Mouse (Mus musculus): ENCODE data around the gene Iqcd. TPM values are rescaled to one million over a fixed set of nuclear protein-coding genes. Genes with fewer than 3 reads are reported as not detected.

Gene Iqcd
- polyA plus RNA-seq (2012; rRNA removed) = 1.6 and 1.8 TPM in 2 replicates

GRCm38 (mm10) chr5:120588569-120589094, at the start of gene Iqcd, which contains the start of gene Tpcn1:
TSS of gene Iqcd (plus strand) at chr5:120589016.
TSS of gene Tpcn1 (minus strand) at chr5:120588673.
- peak; percentile 93 for DNase-seq (ENCODE audit: low spot score)

GRCm38 (mm10) chr5:120548236-120548850, 40.5 kb upstream of the Iqcd start:
- DNase-seq (ENCODE audit: low spot score) = no peak

GRCm38 (mm10) chr5:120550137-120550536, 38.7 kb upstream of the Iqcd start:
- no peak for DNase-seq (ENCODE audit: low spot score)

GRCm38 (mm10) chr5:120550673-120551072, 38.1 kb upstream of the Iqcd start:
- DNase-seq (ENCODE audit: low spot score) = no peak

- DNase-seq (ENCODE audit: low spot score) = no peak
Measured at GRCm38 (mm10) chr5:120555871-120556270, 32.9 kb upstream of the Iqcd start.

- DNase-seq (ENCODE audit: low spot score) = no peak
Measured at GRCm38 (mm10) chr5:120558041-120558440, 30.8 kb upstream of the Iqcd start.

GRCm38 (mm10) chr5:120558762-120559161, 30.1 kb upstream of the Iqcd start:
- no peak for DNase-seq (ENCODE audit: low spot score)

- no peak for DNase-seq (ENCODE audit: low spot score)
Measured at GRCm38 (mm10) chr5:120560129-120560615, 28.6 kb upstream of the Iqcd start.

- DNase-seq (ENCODE audit: low spot score) = no peak
Measured at GRCm38 (mm10) chr5:120560616-120561311, 28.1 kb upstream of the Iqcd start.

- DNase-seq (ENCODE audit: low spot score) = no peak
Measured at GRCm38 (mm10) chr5:120562956-120563913, 25.6 kb upstream of the Iqcd start.

GRCm38 (mm10) chr5:120563914-120564311, 24.9 kb upstream of the Iqcd start:
- no peak for DNase-seq (ENCODE audit: low spot score)

GRCm38 (mm10) chr5:120565171-120565905, 23.5 kb upstream of the Iqcd start:
- DNase-seq (ENCODE audit: low spot score) = no peak

- no peak for DNase-seq (ENCODE audit: low spot score)
Measured at GRCm38 (mm10) chr5:120566101-120566500, 22.7 kb upstream of the Iqcd start.

GRCm38 (mm10) chr5:120566681-120567252, 22.0 kb upstream of the Iqcd start:
- DNase-seq (ENCODE audit: low spot score) = no peak

- no peak for DNase-seq (ENCODE audit: low spot score)
Measured at GRCm38 (mm10) chr5:120567253-120567701, 21.5 kb upstream of the Iqcd start.

GRCm38 (mm10) chr5:120567761-120568211, 21.0 kb upstream of the Iqcd start:
- no peak for DNase-seq (ENCODE audit: low spot score)

- DNase-seq (ENCODE audit: low spot score) = no peak
Measured at GRCm38 (mm10) chr5:120568336-120568768, 20.5 kb upstream of the Iqcd start.

- DNase-seq (ENCODE audit: low spot score) = no peak
Measured at GRCm38 (mm10) chr5:120568964-120569363, 19.9 kb upstream of the Iqcd start.

GRCm38 (mm10) chr5:120569791-120570190, 19.0 kb upstream of the Iqcd start:
- no peak for DNase-seq (ENCODE audit: low spot score)

- no peak for DNase-seq (ENCODE audit: low spot score)
Measured at GRCm38 (mm10) chr5:120570289-120570897, 18.4 kb upstream of the Iqcd start.
